Comparison of ENCODE assay signal across 15 mouse cellular contexts in genomic region chr19:59860799-59861198, GRCm38 (mm10).
"Had no signal": no experiment of that assay in that cellular context is flagged by ENCODE, and none has a peak within 500 bp of the region (broad histone marks: within the 10 kb centered on the region; RNA-seq: fewer than 3 reads in every experiment).

No protein-coding gene starts in this region.

- H3K27me3 ChIP-seq: megakaryocyte, embryonic 14.5 days; midbrain, embryonic 13.5 days; midbrain, embryonic 15.5 days; neural tube, embryonic 12.5 days; stomach, embryonic 15.5 days had no signal

- H3K4me2 ChIP-seq: midbrain, embryonic 11.5 days; midbrain, embryonic 13.5 days; midbrain, embryonic 15.5 days; neural tube, embryonic 12.5 days; stomach, embryonic 15.5 days had no signal

- H3K9ac ChIP-seq: midbrain, embryonic 13.5 days; midbrain, embryonic 15.5 days; neural tube, embryonic 12.5 days; stomach, embryonic 15.5 days had no signal

- H3K27ac ChIP-seq: macrophage; midbrain, embryonic 13.5 days; midbrain, embryonic 15.5 days; neural tube, embryonic 12.5 days; stomach, embryonic 15.5 days; stomach, postnatal 0 days had no signal

- H3K4me3 ChIP-seq: megakaryocyte, embryonic 14.5 days; midbrain, embryonic 13.5 days; midbrain, embryonic 15.5 days; neural tube, embryonic 12.5 days; stomach, embryonic 15.5 days had no signal

- DNase-seq: lung, adult 2 months; lung, postnatal 14 days; lung, postnatal 36 days; right cerebral cortex, postnatal 14 days; thymus, adult 2 months; thymus, postnatal 25 days; thymus, postnatal 4 days had no signal

- ATAC-seq: midbrain, embryonic 13.5 days; midbrain, embryonic 15.5 days had no signal

- H3K4me1 ChIP-seq: megakaryocyte, embryonic 14.5 days; midbrain, embryonic 13.5 days; midbrain, embryonic 15.5 days; neural tube, embryonic 12.5 days; stomach, embryonic 15.5 days had no signal

- H3K9me3 ChIP-seq: midbrain, embryonic 13.5 days; midbrain, embryonic 15.5 days; neural tube, embryonic 12.5 days; stomach, embryonic 15.5 days had no signal

- H3K36me3 ChIP-seq: midbrain, embryonic 13.5 days; midbrain, embryonic 15.5 days; neural tube, embryonic 12.5 days; stomach, embryonic 15.5 days had no signal
